Mouse (Mus musculus): ENCODE results near the gene Ceacam10. TPM values are rescaled to one million over a fixed set of nuclear protein-coding genes. Genes with fewer than 3 reads are reported as not detected.
"Not testable (repeated sequence)": the region's sequence is repeated elsewhere in the genome, so short reads cannot be mapped to it uniquely, and the experiment has no call there.

Gene Ceacam10
- total RNA-seq (2014; rRNA removed), result not detected in 2 replicates
- not detected in 2 replicates for polyA plus RNA-seq (2012; rRNA removed)

DNA sequence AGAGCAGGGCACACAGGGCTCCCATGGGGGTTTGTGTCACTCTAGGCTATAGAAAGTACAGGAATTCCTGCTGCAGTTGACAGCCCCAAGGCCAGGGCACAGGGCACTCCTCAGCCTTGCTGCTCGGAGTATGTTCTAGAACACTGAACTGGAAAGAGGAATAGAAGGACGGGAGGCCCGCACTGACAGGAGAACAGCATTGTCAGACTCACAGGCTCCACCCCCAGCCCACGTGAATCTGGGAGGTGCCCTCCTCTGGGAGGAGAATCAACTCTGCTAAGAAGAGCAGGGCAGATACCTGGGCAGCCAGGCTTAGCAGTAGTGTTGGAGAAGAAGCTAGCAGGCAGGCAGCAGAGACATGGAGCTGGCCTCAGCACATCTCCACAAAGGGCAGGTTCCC, at the start of gene Ceacam10:
Gene Ceacam10 (plus strand): TSS at position 289 of the 400 bp plus-strand sequence.
- not testable (repeated sequence) for H3K27me3 ChIP-seq (ENCODE audit: control insufficient read depth, insufficient read depth, low read length); H3K36me3 ChIP-seq (ENCODE audit: control insufficient read depth, insufficient read depth, low read length); H3K9ac ChIP-seq (ENCODE audit: low read depth, low read length); H3K4me1 ChIP-seq (ENCODE audit: control insufficient read depth, insufficient read depth, low read length); DNase-seq (ENCODE audit: extremely low read depth, low read depth, low spot score); H3K27ac ChIP-seq (replicated peaks; ENCODE audit: insufficient read depth, low read depth, low read length); H3K79me2 ChIP-seq (ENCODE audit: control insufficient read depth, insufficient read depth, low read length); H3K4me3 ChIP-seq (ENCODE audit: insufficient read depth, low read depth, low read length)
- WGBS, result 32% methylated on average over 4 of the region's 4 CpGs

DNA sequence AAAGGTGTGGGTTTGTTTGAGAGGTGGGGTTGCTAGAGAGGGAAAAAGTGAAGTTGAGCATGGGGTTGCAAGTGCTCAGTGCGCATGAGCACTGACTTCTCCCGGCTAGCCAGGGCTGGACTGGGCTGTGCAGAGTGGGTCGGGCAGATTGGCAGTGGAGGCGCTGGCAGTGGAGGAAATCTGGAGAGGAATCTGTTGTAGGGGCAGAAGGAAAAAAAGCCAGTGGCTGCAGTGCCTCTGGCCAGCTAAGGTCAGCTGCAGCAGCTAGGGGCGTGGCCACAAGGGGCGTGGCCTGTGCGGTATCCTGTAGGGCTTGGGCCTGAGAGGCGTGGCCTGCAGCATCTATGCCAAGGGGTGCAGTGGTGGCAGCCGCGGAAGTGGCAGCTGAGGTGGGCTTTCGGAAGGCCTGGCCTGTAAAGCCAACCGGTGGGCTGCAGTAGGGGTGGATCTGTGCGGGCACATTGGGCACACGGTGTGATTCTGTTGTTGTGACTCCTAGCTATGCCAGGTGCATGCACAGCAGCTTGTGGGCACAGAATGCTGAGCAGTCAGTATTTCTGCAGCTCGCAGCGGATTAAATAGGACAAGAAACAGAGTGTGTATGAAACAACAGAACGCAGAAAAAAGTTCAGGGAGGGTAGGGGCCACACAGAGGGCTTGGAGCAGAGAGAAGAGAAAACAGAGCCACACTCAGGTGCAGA, 40.9 kb upstream of the Ceacam10 start:
- Histone ChIP-seq H3K36me3 (ENCODE audit: control insufficient read depth, insufficient read depth, low read length) (no peaks in the 10 kb centered on the region), H3K27ac (replicated peaks; ENCODE audit: insufficient read depth, low read depth, low read length) (no peak overlapping the region), H3K9ac (ENCODE audit: low read depth, low read length) (no peak overlapping the region), H3K27me3 (ENCODE audit: control insufficient read depth, insufficient read depth, low read length) (no peaks in the 10 kb centered on the region; the same call in 1 of the 2 replicates), H3K79me2 (ENCODE audit: control insufficient read depth, insufficient read depth, low read length) (no peaks in the 10 kb centered on the region), H3K4me1 (ENCODE audit: control insufficient read depth, insufficient read depth, low read length) (no peaks in the 10 kb centered on the region), H3K4me3 (ENCODE audit: insufficient read depth, low read depth, low read length) (no peak overlapping the region)
- 25% methylated on average over 17 of the region's 17 CpGs for WGBS
- DNase-seq (ENCODE audit: extremely low read depth, low read depth, low spot score), result no peak
- no peak for TF ChIP-seq CTCF (IDR thresholded peaks at IDR 0.05; ENCODE audit: low read depth, low read length)
- TF ChIP-seq POLR2A (IDR thresholded peaks at IDR 0.05; ENCODE audit: extremely low read depth, insufficient read depth, low read length), result no peak

DNA sequence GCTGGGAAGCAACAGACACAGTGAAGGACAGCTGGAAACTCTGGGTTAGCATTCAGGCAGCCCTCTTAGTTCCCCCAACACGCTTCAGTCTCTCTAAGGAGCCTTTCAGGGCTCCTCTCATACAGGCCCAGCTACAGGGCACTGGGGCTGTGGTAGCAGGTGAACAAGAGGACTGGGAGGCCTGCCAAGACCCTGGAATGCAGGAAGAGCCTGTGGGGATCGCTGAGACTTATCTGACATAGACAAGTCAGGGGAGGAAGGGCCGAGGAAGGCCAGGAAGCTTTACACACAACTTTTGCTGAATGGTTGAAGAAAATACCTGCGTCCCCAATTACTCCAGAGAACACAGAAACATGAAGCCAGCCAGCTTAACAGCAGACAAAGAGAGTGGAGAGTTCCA, 26.3 kb upstream of the Ceacam10 start:
- Histone ChIP-seq H3K4me1 (ENCODE audit: control insufficient read depth, insufficient read depth, low read length) (no peaks in the 10 kb centered on the region), H3K27ac (replicated peaks; ENCODE audit: insufficient read depth, low read depth, low read length) (no peak overlapping the region), H3K79me2 (ENCODE audit: control insufficient read depth, insufficient read depth, low read length) (no peaks in the 10 kb centered on the region), H3K4me3 (ENCODE audit: insufficient read depth, low read depth, low read length) (no peak overlapping the region), H3K27me3 (ENCODE audit: control insufficient read depth, insufficient read depth, low read length) (no peaks in the 10 kb centered on the region), H3K36me3 (ENCODE audit: control insufficient read depth, insufficient read depth, low read length) (no peaks in the 10 kb centered on the region), H3K9ac (ENCODE audit: low read depth, low read length) (no peak overlapping the region)
- TF ChIP-seq POLR2A (IDR thresholded peaks at IDR 0.05; ENCODE audit: extremely low read depth, insufficient read depth, low read length), result no peak
- TF ChIP-seq CTCF (IDR thresholded peaks at IDR 0.05; ENCODE audit: low read depth, low read length), result no peak
- DNase-seq (ENCODE audit: extremely low read depth, low read depth, low spot score), result no peak
- 51% methylated on average over 4 of the region's 4 CpGs for WGBS

DNA sequence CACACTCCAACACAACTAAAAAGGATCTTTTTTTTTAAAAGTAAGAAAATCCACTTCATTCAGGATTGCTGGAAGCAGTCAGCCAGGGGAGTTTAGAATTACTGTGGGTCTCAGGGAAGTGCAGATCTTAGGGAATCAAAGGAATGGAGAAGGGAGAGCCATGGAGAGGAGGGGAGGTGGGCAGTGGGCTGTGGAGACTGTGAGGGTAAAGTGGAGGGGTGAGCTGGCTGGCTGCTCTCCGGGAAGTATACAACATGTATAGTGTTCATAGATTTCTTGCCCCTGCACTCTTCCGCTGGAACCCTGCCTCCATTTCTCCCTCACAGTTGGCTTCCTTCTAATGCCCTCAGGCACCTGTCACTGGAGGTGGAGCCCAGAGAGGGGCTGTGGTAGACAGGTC, 25.4 kb upstream of the Ceacam10 start:
- TF ChIP-seq CTCF (IDR thresholded peaks at IDR 0.05; ENCODE audit: low read depth, low read length), result no peak
- no peak for TF ChIP-seq POLR2A (IDR thresholded peaks at IDR 0.05; ENCODE audit: extremely low read depth, insufficient read depth, low read length)
- Histone ChIP-seq H3K4me3 (ENCODE audit: insufficient read depth, low read depth, low read length) (no peak overlapping the region), H3K79me2 (ENCODE audit: control insufficient read depth, insufficient read depth, low read length) (no peaks in the 10 kb centered on the region), H3K9ac (ENCODE audit: low read depth, low read length) (no peak overlapping the region), H3K36me3 (ENCODE audit: control insufficient read depth, insufficient read depth, low read length) (no peaks in the 10 kb centered on the region), H3K27me3 (ENCODE audit: control insufficient read depth, insufficient read depth, low read length) (no peaks in the 10 kb centered on the region), H3K27ac (replicated peaks; ENCODE audit: insufficient read depth, low read depth, low read length) (no peak overlapping the region), H3K4me1 (ENCODE audit: control insufficient read depth, insufficient read depth, low read length) (no peaks in the 10 kb centered on the region)
- 72% methylated on average over 2 of the region's 2 CpGs for WGBS
- no peak for DNase-seq (ENCODE audit: extremely low read depth, low read depth, low spot score)

DNA sequence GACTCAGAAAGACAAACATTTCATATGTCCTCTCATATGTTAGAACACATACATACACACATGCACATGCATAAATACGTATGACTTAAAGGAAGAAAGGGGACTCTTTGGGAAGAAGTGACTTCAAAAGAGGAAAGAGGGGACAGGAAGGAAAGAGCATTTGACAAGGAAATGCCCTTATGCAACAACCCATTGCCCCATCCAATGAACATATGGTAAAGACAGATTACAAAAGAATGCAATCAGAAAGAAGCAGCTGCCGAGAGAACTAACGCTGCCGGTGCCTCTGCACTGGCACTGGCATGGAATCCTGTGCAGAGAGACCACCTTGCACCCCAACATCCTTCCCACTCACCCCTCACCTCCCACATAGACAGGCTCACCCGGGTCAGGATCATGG, 23.5 kb upstream of the Ceacam10 start:
- TF ChIP-seq POLR2A (IDR thresholded peaks at IDR 0.05; ENCODE audit: extremely low read depth, insufficient read depth, low read length), result no peak
- TF ChIP-seq CTCF (IDR thresholded peaks at IDR 0.05; ENCODE audit: low read depth, low read length), result no peak
- WGBS, result 50% methylated on average over 5 of the region's 5 CpGs

DNA sequence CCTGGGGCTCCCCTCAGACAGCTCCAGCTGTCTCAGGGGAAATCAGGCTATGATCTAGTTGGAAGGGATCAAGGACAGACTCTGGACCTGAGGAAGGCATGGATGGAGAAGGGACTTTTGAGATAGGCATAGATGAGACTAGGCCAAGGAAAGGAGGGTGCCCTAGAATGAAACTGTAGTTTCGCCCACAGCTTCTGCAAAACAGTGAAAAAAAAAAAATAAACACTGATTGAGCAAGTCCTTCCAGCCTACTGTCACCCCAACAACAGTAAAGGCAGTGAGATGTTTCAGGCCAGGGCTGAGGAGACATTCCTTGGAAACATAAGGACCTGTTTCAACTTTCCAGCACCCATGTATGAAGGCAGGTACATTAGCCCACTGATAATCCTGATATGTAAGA, 18.5 kb upstream of the Ceacam10 start:
- no peaks in the 10 kb centered on the region for H3K36me3 ChIP-seq (ENCODE audit: control insufficient read depth, insufficient read depth, low read length)
- no peaks in the 10 kb centered on the region for H3K79me2 ChIP-seq (ENCODE audit: control insufficient read depth, insufficient read depth, low read length)
- no peak overlapping the region for H3K4me3 ChIP-seq (ENCODE audit: insufficient read depth, low read depth, low read length)
- no peak for TF ChIP-seq POLR2A (IDR thresholded peaks at IDR 0.05; ENCODE audit: extremely low read depth, insufficient read depth, low read length)
- TF ChIP-seq CTCF (IDR thresholded peaks at IDR 0.05; ENCODE audit: low read depth, low read length), result no peak
- H3K4me1 ChIP-seq (ENCODE audit: control insufficient read depth, insufficient read depth, low read length), result no peaks in the 10 kb centered on the region
- no peak overlapping the region for H3K9ac ChIP-seq (ENCODE audit: low read depth, low read length)
- WGBS, result 50% methylated on average over 1 of the region's 1 CpGs
- DNase-seq (ENCODE audit: extremely low read depth, low read depth, low spot score), result no peak
- no peak overlapping the region for H3K27ac ChIP-seq (replicated peaks; ENCODE audit: insufficient read depth, low read depth, low read length)
- H3K27me3 ChIP-seq (ENCODE audit: control insufficient read depth, insufficient read depth, low read length), result no peaks in the 10 kb centered on the region

More for the DNA sequence above, 23.5 kb upstream of the Ceacam10 start:
- Histone ChIP-seq H3K4me1 (ENCODE audit: control insufficient read depth, insufficient read depth, low read length) (no peaks in the 10 kb centered on the region), H3K79me2 (ENCODE audit: control insufficient read depth, insufficient read depth, low read length) (no peaks in the 10 kb centered on the region), H3K9ac (ENCODE audit: low read depth, low read length) (no peak overlapping the region), H3K27me3 (ENCODE audit: control insufficient read depth, insufficient read depth, low read length) (no peaks in the 10 kb centered on the region), H3K27ac (replicated peaks; ENCODE audit: insufficient read depth, low read depth, low read length) (no peak overlapping the region), H3K36me3 (ENCODE audit: control insufficient read depth, insufficient read depth, low read length) (no peaks in the 10 kb centered on the region), H3K4me3 (ENCODE audit: insufficient read depth, low read depth, low read length) (no peak overlapping the region)
- no peak for DNase-seq (ENCODE audit: extremely low read depth, low read depth, low spot score)
